Mouse (Mus musculus) neural tube, embryonic 13.5 days (tissue): ENCODE results near the gene Sesn1. TPM values are rescaled to one million over a fixed set of nuclear protein-coding genes. Genes with fewer than 3 reads are reported as not detected.
A peak's percentile ranks its signal among the peaks of the same experiment; 100 is the strongest.

Source experiments
- ATAC-seq: fragments of 200-750 bp; cut with Nextera tagmentation; 2 replicates; pipeline ENCODE4 v1.8.0; 2017; ENCODE audit warnings: low read depth, mild to moderate bottlenecking, moderate TSS enrichment, moderate library complexity
- H3K27ac ChIP-seq: fragments of 300-500 bp; sonication (generic); replicated peaks from 2 replicates; pipeline ENCODE4 v1.5.1; 2015; ENCODE audit warnings: moderate library complexity, mild to moderate bottlenecking, inconsistent platforms
- H3K27me3 ChIP-seq: fragments of 300-500 bp; sonication (generic); 2 replicates; pipeline ENCODE4 v1.6.1; 2015; ENCODE audit warnings: mild to moderate bottlenecking, inconsistent platforms
- H3K36me3 ChIP-seq: fragments of 300-500 bp; sonication (generic); 2 replicates; pipeline ENCODE4 v1.6.1; 2015; ENCODE audit warnings: mild to moderate bottlenecking, inconsistent platforms
- H3K4me1 ChIP-seq: fragments of 300-500 bp; sonication (generic); replicated peaks from 2 replicates; pipeline ENCODE4 v1.6.1; 2015; ENCODE audit warnings: inconsistent platforms
- H3K4me2 ChIP-seq: fragments of 300-500 bp; sonication (generic); 2 replicates; pipeline ENCODE4 v1.6.1; 2015; ENCODE audit warnings: inconsistent platforms, mild to moderate bottlenecking, moderate library complexity
- H3K4me3 ChIP-seq: fragments of 300-500 bp; sonication (generic); 2 replicates; pipeline ENCODE4 v1.5.1; 2015; ENCODE audit warnings: mild to moderate bottlenecking, inconsistent platforms
- H3K9ac ChIP-seq: fragments of 300-500 bp; sonication (generic); 2 replicates; pipeline ENCODE4 v1.6.1; 2015; ENCODE audit warnings: moderate library complexity, mild to moderate bottlenecking, inconsistent platforms
- H3K9me3 ChIP-seq: fragments of 300-500 bp; sonication (generic); 2 replicates; pipeline ENCODE4 v1.6.1; 2016; ENCODE audit warnings: inconsistent platforms
- WGBS: fragments of 180-500 bp; shearing (Covaris S2); methylation state at CpG from one replicate; pipeline ENCODE4 v1.1.7; 2015; 5-methylcytosine and 5-hydroxymethylcytosine counted together
- polyA plus RNA-seq: library from polyadenylated mRNA; unstranded; fragments of >200 nt; fragmentation: Nextera tagmentation; extraction: Ambion mirVana; gene quantifications from 2 replicates; pipeline ENCODE4 v1.2.1, GENCODE M21; 2015

The Sesn1 gene
- 41.2 and 42.7 TPM in 2 replicates for polyA plus RNA-seq

DNA sequence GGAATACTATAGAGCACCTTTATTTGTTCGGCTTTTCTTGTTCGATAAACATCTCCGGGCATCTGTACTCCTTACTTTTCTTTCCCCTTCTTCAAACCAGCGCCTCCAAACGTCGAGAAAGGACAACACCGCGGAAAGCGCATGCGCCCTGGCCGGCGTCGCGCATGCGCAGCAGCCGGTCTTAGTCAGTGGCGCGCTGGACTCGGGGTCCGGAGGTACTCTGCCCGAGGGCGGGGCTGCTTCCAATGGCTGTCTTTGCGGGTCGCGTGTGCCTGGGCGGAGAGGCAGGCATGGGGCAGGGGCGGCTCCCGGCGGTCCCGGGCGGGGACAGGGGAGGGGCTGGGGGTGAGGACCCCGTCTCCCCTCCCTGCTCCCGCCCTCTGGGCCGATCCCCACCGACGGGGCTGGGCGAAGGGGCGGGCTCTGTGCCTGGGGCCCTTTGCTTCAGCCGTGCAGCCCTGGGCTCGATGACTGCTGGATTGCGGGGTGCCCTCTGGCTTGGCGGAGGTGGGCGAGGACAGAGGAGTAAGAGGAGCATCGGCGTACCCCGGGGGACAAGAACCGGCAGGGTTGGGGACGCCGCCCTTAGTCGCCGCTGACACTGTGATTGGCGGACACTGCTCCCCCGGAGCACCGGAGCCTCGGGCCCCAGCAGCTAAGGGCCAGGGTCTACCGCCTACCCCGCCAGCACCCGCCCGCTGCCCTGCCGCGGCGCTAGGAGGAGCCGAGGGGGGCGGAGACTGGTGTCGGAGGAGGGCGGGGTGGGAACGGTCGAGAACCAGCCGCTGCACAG, at the start of gene Sesn1, which contains the start of gene Cep57l1:
Gene Sesn1, plus strand, starts transcription at position 165 of the 793 bp plus-strand sequence.
Gene Cep57l1, minus strand, starts transcription at position 101 of the 793 bp plus-strand sequence.
- peak; percentile 96 for ATAC-seq
- H3K27me3 ChIP-seq, result no peaks in the 10 kb centered on the region
- H3K36me3 ChIP-seq, result no peaks in the 10 kb centered on the region
- under 1% methylated on average over 67 of the region's 69 CpGs for WGBS
- peak within 1 kb of the TSS; percentile 65 for H3K4me2 ChIP-seq
- H3K4me1 ChIP-seq, result peaks cover 40% of the 10 kb centered on the region
- H3K27ac ChIP-seq, result peak within 1 kb of the TSS; percentile 94
- H3K9me3 ChIP-seq, result no peaks in the 10 kb centered on the region
- H3K9ac ChIP-seq, result peak within 1 kb of the TSS; percentile 80
- peak within 1 kb of the TSS; percentile 71 for H3K4me3 ChIP-seq

DNA sequence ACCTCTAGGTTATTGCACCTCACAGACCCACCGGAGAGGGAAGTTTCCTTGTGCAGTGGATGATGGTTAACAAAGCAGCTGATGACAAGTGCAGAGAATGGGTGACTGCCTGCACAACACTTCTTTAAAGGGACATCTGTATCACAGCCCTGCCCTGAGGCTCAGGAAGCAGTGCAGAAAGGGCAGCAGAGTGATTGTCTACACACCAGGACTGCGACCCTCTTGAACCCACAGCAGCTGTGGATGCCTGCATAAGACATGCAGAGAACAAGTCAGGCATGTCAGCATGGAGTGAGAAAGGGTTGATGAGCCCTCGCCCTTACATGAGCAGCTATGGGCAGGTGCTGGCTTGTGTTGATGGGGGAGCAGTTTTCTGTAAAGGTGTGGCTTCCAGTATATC, 48.9 kb upstream of the Sesn1 start:
- Histone ChIP-seq H3K4me1 (no peaks in the 10 kb centered on the region), H3K9ac (no peak overlapping the region), H3K27ac (no peak overlapping the region), H3K9me3 (no peaks in the 10 kb centered on the region), H3K4me3 (no peak overlapping the region), H3K4me2 (no peak overlapping the region), H3K27me3 (no peaks in the 10 kb centered on the region), H3K36me3 (no peaks in the 10 kb centered on the region)
- WGBS, result 83% methylated on average over 3 of the region's 3 CpGs
- no peak for ATAC-seq

- no peak for ATAC-seq
- Histone ChIP-seq H3K9ac (no peak overlapping the region), H3K36me3 (no peaks in the 10 kb centered on the region), H3K9me3 (no peaks in the 10 kb centered on the region), H3K4me1 (no peaks in the 10 kb centered on the region), H3K4me3 (no peak overlapping the region), H3K4me2 (no peak overlapping the region), H3K27ac (no peak overlapping the region), H3K27me3 (no peaks in the 10 kb centered on the region)
- WGBS, result 82% methylated on average over 3 of the region's 3 CpGs
Measured at GRCm38 (mm10) chr10:41763741-41764385, 45.9 kb upstream of the Sesn1 start.

GRCm38 (mm10) chr10:41765586-41765985, 44.1 kb upstream of the Sesn1 start:
- Histone ChIP-seq H3K4me2 (no peak overlapping the region), H3K27ac (no peak overlapping the region), H3K36me3 (no peaks in the 10 kb centered on the region), H3K4me1 (no peaks in the 10 kb centered on the region), H3K9ac (no peak overlapping the region), H3K4me3 (no peak overlapping the region), H3K9me3 (no peaks in the 10 kb centered on the region), H3K27me3 (no peaks in the 10 kb centered on the region)
- 94% methylated on average over 4 of the region's 4 CpGs for WGBS
- no peak for ATAC-seq

DNA sequence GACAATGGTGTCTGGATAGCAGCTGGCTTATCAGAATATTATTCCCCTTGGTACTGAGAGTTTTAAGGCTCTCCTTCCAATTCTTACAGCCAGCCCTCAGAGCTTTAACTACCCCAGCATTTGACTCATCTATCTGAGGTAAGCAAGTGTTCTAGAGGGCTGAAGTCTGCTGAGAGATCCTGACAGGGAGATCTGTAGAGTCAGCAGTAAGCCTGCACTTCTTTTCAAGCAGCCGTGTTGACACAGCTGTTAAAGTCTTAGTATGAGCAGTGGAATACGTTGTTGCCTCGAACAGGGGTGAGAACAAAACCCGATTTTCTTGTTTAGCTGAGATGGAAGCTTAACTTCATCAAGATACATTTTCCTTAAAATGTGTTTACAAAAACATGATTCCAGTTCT, 43.5 kb upstream of the Sesn1 start:
- no peak overlapping the region for H3K4me3 ChIP-seq
- no peak overlapping the region for H3K27ac ChIP-seq
- no peak for ATAC-seq
- H3K9ac ChIP-seq, result no peak overlapping the region
- H3K9me3 ChIP-seq, result no peaks in the 10 kb centered on the region
- 75% methylated on average over 4 of the region's 4 CpGs for WGBS
- no peaks in the 10 kb centered on the region for H3K4me1 ChIP-seq
- no peaks in the 10 kb centered on the region for H3K36me3 ChIP-seq
- no peak overlapping the region for H3K4me2 ChIP-seq
- H3K27me3 ChIP-seq, result no peaks in the 10 kb centered on the region

- Histone ChIP-seq H3K27ac (no peak overlapping the region), H3K36me3 (no peaks in the 10 kb centered on the region), H3K4me2 (no peak overlapping the region), H3K4me1 (no peaks in the 10 kb centered on the region), H3K9ac (no peak overlapping the region), H3K4me3 (no peak overlapping the region), H3K9me3 (no peaks in the 10 kb centered on the region), H3K27me3 (no peaks in the 10 kb centered on the region)
- 95% methylated on average over 6 of the region's 6 CpGs for WGBS
- no peak for ATAC-seq
Measured at GRCm38 (mm10) chr10:41767254-41767653, 42.5 kb upstream of the Sesn1 start.

DNA sequence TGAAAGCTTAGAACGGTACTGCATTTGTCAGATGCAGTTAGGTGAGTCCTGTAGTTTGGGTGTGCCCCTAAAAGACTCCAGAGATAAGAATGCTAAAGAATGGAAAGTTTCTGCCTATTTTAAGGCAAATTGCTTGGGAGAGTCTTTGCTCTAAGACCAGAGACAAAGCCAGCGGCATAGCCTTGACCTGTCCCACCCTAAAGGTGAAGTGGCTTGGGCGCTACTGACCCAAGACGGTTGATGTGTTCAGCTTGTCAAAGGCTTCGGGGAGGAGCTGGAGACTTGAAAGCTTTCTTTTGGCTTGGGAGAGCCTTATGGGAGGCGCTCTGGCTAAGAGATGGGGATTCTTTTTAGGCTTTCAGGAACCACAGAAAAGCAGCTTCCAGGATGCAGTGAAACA, 17.4 kb upstream of the Sesn1 start:
- 95% methylated on average over 6 of the region's 6 CpGs for WGBS
- no peak overlapping the region for H3K4me3 ChIP-seq
- H3K36me3 ChIP-seq, result peaks cover 14% of the 10 kb centered on the region
- no peaks in the 10 kb centered on the region for H3K4me1 ChIP-seq
- H3K4me2 ChIP-seq, result no peak overlapping the region
- no peak overlapping the region for H3K9ac ChIP-seq
- H3K27ac ChIP-seq, result no peak overlapping the region
- no peak for ATAC-seq
- H3K9me3 ChIP-seq, result peaks cover 20% of the 10 kb centered on the region
- no peaks in the 10 kb centered on the region for H3K27me3 ChIP-seq

- Histone ChIP-seq H3K27ac (no peak overlapping the region), H3K4me3 (no peak overlapping the region), H3K9me3 (peaks cover 41% of the 10 kb centered on the region), H3K4me1 (no peaks in the 10 kb centered on the region), H3K9ac (no peak overlapping the region), H3K27me3 (no peaks in the 10 kb centered on the region), H3K36me3 (peaks cover 63% of the 10 kb centered on the region), H3K4me2 (no peak overlapping the region)
- 95% methylated on average over 8 of the region's 8 CpGs for WGBS
- no peak for ATAC-seq
Measured at GRCm38 (mm10) chr10:41797253-41797652, 12.5 kb upstream of the Sesn1 start.

DNA sequence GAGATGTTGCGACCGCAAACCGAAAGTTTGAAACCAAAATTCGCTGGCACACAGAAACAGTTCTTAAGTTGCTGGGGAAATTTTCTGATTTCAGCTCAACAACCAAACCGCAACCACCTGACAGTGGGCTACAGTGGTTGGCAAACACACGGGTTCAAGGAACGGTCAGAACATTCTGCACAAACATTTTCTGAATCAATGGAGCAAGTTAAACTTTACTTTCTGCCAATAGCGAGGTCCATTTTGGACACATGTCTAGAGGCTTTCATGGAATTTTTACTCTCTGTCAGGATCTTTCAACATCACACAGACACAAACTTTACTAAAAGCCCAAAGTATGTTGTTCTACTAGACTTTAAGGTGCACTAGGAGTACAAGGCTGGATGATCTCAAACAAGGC, 6.3 kb upstream of the Sesn1 start:
- no peak overlapping the region for H3K9ac ChIP-seq
- no peak for ATAC-seq
- 96% methylated on average over 8 of the region's 8 CpGs for WGBS
- no peak overlapping the region for H3K4me3 ChIP-seq
- H3K27ac ChIP-seq, result no peak overlapping the region
- H3K4me2 ChIP-seq, result no peak overlapping the region
- H3K27me3 ChIP-seq, result no peaks in the 10 kb centered on the region
- peaks cover 30% of the 10 kb centered on the region for H3K9me3 ChIP-seq
- peaks cover 54% of the 10 kb centered on the region for H3K36me3 ChIP-seq
- no peaks in the 10 kb centered on the region for H3K4me1 ChIP-seq

GRCm38 (mm10) chr10:41804711-41805110, 5.0 kb upstream of the Sesn1 start:
- Histone ChIP-seq H3K4me2 (no peak overlapping the region), H3K9me3 (peaks cover 21% of the 10 kb centered on the region), H3K9ac (no peak overlapping the region), H3K4me3 (no peak overlapping the region), H3K36me3 (peaks cover 41% of the 10 kb centered on the region), H3K27ac (no peak overlapping the region), H3K27me3 (no peaks in the 10 kb centered on the region), H3K4me1 (peaks cover 3% of the 10 kb centered on the region)
- ATAC-seq, result no peak
- 94% methylated on average over 3 of the region's 3 CpGs for WGBS

DNA sequence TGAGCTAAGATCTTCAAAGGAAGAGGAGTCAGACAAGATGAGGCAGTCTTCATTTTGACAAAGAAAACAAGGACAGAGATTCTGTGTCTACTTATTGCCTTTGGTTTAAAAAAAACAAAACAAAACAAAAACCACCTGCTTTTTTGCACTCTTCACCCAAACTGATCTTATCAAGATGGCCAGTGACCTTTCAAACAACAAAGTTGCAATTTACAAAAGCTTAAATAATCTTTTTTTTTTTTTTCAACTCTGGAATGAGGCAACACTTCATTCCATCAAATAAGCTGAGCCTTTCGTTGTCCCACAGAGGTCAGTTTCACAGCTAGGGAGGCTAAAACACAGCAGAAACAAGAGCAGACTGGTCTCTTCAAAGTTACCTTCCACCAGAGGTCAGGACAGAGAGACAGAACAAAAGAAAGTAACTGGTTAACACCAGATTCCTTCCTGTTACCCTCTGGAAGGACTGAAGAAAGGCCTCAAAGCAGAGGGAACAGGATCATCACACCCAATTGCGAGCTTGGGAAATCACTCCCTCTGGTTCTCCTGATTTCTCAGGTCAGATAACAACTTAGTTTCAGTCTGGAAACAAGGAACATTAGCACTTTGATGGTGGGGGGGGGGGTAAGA, 3.9 kb upstream of the Sesn1 start:
- H3K27me3 ChIP-seq, result no peaks in the 10 kb centered on the region
- no peak for ATAC-seq

DNA sequence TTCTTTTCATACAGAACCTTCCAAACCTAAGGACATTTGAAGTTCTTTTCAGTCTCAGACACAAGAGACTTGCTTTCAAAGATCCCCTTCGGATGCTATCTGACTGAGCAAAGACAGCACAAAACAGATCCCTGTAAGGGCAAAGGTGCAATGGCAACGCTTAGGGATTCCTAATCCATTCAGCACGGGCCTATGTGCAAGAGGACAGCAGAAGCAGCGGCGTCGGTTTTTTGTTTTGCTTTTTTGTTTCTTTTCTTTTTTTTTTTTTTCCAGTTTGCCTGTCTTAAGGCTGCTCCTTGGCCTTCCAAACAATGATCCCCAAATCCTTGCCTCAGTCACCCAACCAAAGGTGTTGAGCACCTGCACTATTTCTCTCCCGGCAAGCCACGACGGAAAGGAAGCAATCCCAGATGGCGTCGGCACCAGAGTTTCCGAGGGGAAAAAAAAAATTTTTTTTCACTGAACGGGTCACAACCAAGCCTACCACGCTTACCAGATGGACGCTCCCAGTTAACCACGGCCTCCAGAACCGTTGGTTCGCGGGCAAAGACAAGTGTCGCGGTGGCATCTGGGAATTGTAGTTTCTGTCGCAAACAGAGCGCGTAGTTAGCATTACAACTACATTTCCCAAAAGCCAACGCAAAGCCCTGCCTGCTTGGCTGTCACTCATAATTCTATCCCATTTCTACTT, 510 bp upstream of the Sesn1 start:
- H3K9me3 ChIP-seq, result no peaks in the 10 kb centered on the region
- peak overlapping the region; percentile 65 for H3K4me2 ChIP-seq
- 3% methylated on average over 25 of the region's 25 CpGs for WGBS
- H3K27ac ChIP-seq, result peak overlapping the region; percentile 94
- H3K9ac ChIP-seq, result peak overlapping the region; percentile 80
- peak overlapping the region; percentile 71 for H3K4me3 ChIP-seq
- peak; percentile 89 for ATAC-seq
- H3K4me1 ChIP-seq, result peaks cover 35% of the 10 kb centered on the region
- no peaks in the 10 kb centered on the region for H3K27me3 ChIP-seq
- no peaks in the 10 kb centered on the region for H3K36me3 ChIP-seq

More for the DNA sequence above, 3.9 kb upstream of the Sesn1 start:
- no peak overlapping the region for H3K9ac ChIP-seq
- H3K9me3 ChIP-seq, result peaks cover 13% of the 10 kb centered on the region
- H3K36me3 ChIP-seq, result peaks cover 30% of the 10 kb centered on the region
- no peak overlapping the region for H3K4me2 ChIP-seq
- 94% methylated on average over 2 of the region's 2 CpGs for WGBS
- H3K27ac ChIP-seq, result no peak overlapping the region
- no peak overlapping the region for H3K4me3 ChIP-seq
- peaks cover 3% of the 10 kb centered on the region for H3K4me1 ChIP-seq
